Mouse (Mus musculus) midbrain, embryonic 16.5 days (tissue): ENCODE results near the gene Mrps6. TPM values are rescaled to one million over a fixed set of nuclear protein-coding genes. Genes with fewer than 3 reads are reported as not detected.

Experiments
- ATAC-seq: fragments of 200-750 bp; cut with Nextera tagmentation; 2 replicates; pipeline ENCODE4 v1.8.0; 2017; ENCODE audit warnings: moderate TSS enrichment
- H3K27ac ChIP-seq: fragments of 300-500 bp; sonication (generic); 2 replicates; pipeline ENCODE4 v1.5.1; 2014; ENCODE audit warnings: mild to moderate bottlenecking, low read length, mixed read lengths
- H3K27me3 ChIP-seq: fragments of 300-500 bp; sonication (generic); 2 replicates; pipeline ENCODE4 v1.6.1; 2014; ENCODE audit warnings: low read depth, low read length, mixed read lengths; ENCODE audit not compliant: control insufficient read depth, insufficient read depth
- H3K36me3 ChIP-seq: fragments of 300-500 bp; sonication (generic); 2 replicates; pipeline ENCODE4 v1.6.1; 2014; ENCODE audit warnings: mild to moderate bottlenecking, low read length, moderate library complexity, mixed read lengths; ENCODE audit not compliant: control insufficient read depth, insufficient read depth
- H3K4me1 ChIP-seq: fragments of 300-500 bp; sonication (generic); 2 replicates; pipeline ENCODE4 v1.6.1; 2014; ENCODE audit warnings: mild to moderate bottlenecking, low read length, mixed read lengths; ENCODE audit not compliant: control insufficient read depth, insufficient read depth
- H3K4me2 ChIP-seq: fragments of 300-500 bp; sonication (generic); 2 replicates; pipeline ENCODE4 v1.6.1; 2014; ENCODE audit warnings: mild to moderate bottlenecking, low read length, mixed read lengths
- H3K4me3 ChIP-seq: fragments of 300-500 bp; sonication (generic); 2 replicates; pipeline ENCODE4 v1.5.1; 2014; ENCODE audit warnings: low read depth, mild to moderate bottlenecking, low read length, moderate library complexity, mixed read lengths
- H3K9ac ChIP-seq: fragments of 300-500 bp; sonication (generic); 2 replicates; pipeline ENCODE4 v1.6.1; 2014; ENCODE audit warnings: low read depth, low read length, mixed read lengths
- H3K9me3 ChIP-seq: fragments of 300-500 bp; sonication (generic); replicated peaks from 2 replicates; pipeline ENCODE4 v1.6.1; 2014; ENCODE audit warnings: mild to moderate bottlenecking, low read length, mixed read lengths; ENCODE audit not compliant: control insufficient read depth, poor library complexity, severe bottlenecking
- WGBS: fragments of 180-500 bp; shearing (Covaris S2); extraction: QIAGEN DNeasy Blood & Tissue Kit; methylation state at CpG from one replicate; pipeline ENCODE4 v1.1.7; 2014; 5-methylcytosine and 5-hydroxymethylcytosine counted together
- polyA plus RNA-seq: library from polyadenylated mRNA; unstranded; fragments of >200 nt; fragmentation: Nextera tagmentation; extraction: Ambion mirVana; gene quantifications from 2 replicates; pipeline ENCODE4 v1.2.1, GENCODE M21; 2015

Mrps6 gene
- polyA plus RNA-seq, 1 experiment from 2014 or later: 177 TPM

DNA sequence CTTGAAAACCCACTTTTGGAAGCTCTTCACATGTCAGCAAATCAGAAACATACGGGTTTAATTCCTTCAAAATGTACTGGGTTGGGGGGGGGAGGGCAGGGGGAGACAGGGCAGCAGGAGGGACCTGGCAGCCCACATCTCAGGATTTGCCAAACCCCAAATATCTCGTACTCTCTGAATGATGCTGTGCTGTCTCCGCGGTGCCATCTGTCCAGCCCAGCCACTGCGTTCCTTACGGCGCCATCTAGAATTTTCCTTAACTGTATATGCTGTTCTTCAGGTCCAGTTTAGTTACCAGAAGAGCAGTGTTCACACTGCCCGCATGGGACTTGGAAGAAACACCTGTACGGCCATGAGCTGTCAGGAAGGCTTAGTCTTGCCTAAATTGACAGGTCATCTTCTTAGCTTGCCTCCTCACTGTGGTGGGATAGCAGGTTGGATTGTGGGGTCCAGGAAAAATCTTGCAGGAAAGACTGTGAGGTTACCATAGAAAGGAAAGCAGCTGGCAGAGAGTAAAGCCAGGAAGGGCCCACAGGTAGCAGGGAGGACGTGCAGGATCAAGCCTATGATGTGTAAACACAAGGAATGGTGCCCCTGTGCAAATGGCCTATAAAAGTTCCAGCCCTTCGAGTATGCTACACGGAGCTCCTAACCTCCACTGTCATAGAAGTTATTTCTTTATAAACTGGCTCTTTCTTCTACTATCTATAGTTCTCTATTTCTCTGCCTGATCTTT, 89.7 kb downstream of the Mrps6 start:
- WGBS: 89% methylated on average over 12 of the region's 12 CpGs
- no peak overlapping the region for H3K4me2 ChIP-seq
- no peaks in the 10 kb centered on the region for H3K4me1 ChIP-seq
- ATAC-seq: no peak
- no peak overlapping the region for H3K27ac ChIP-seq
- no peak overlapping the region for H3K4me3 ChIP-seq
- H3K9ac ChIP-seq: no peak overlapping the region
- no peaks in the 10 kb centered on the region for H3K9me3 ChIP-seq
- no peaks in the 10 kb centered on the region for H3K36me3 ChIP-seq
- H3K27me3 ChIP-seq: no peaks in the 10 kb centered on the region

DNA sequence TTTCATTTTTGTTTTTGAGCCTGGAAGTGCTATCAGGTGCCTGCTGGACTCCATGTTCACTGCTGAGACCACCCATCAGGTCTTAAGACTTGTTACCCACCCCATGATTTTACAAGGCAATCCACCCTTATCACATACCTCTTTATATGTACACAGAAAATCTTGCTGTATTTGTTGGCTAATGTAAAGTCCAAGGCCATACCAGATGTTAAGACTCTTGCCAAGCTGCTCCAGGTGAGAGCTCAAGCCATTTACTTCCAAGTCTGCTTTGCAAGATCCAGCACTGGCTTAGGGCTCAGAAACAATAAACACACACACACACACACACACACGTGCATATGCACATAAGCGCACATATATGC, 90.3 kb downstream of the Mrps6 start:
- WGBS: 90% methylated on average over 2 of the region's 2 CpGs
- Histone ChIP-seq H3K9me3 (no peaks in the 10 kb centered on the region), H3K4me2 (no peak overlapping the region), H3K4me1 (no peaks in the 10 kb centered on the region), H3K4me3 (no peak overlapping the region), H3K27ac (no peak overlapping the region), H3K9ac (no peak overlapping the region), H3K27me3 (no peaks in the 10 kb centered on the region), H3K36me3 (no peaks in the 10 kb centered on the region)
- no peak for ATAC-seq

DNA sequence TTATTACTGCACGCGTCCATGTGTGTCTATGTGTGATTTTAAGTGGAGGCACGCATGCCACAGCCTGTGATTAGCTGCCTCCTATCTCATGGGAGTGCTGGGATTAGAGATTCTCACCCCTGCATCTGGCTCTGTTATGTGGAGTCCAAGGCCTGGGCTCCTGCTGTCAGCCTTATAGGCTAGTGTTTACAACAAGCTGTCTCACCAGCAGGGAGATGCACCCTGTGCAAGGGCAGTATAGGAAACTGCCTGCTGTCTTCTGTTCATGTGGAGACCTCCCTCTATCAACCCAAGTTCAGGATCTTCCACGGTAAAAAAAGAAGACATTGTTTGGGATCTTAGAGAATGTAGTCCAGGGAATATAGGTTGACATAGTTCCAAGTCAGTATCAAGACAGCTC, 92.9 kb downstream of the Mrps6 start:
- no peak overlapping the region for H3K4me3 ChIP-seq
- H3K4me1 ChIP-seq: no peaks in the 10 kb centered on the region
- no peak for ATAC-seq
- H3K36me3 ChIP-seq: no peaks in the 10 kb centered on the region
- H3K9me3 ChIP-seq: no peaks in the 10 kb centered on the region
- no peak overlapping the region for H3K4me2 ChIP-seq
- no peaks in the 10 kb centered on the region for H3K27me3 ChIP-seq
- WGBS: 55% methylated on average over 4 of the region's 4 CpGs
- no peak overlapping the region for H3K9ac ChIP-seq
- no peak overlapping the region for H3K27ac ChIP-seq

DNA sequence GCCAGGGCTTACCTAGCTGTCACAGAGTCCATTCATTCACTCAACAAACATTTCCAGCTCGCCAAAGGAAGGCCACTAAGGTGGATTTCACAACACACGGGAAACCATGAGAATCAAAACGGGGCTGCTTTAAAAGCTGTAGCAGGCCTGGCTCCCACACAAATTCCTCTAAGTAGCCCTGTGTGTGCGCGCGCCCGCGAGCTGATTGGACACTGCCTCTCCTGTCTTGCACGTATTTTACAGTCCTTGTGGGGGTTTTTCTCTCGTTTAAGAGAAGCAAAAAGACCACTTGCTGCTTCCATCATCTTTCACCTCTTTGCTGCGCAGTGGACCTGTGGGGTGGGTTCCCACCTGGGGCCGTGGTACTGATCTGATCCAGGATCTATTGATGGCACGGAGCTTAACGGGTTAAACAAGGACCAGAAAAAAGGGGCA, 100.0 kb downstream of the Mrps6 start:
- Histone ChIP-seq H3K4me2 (peak overlapping the region; percentile 90), H3K4me3 (peak overlapping the region; percentile 41), H3K4me1 (peaks cover 21% of the 10 kb centered on the region), H3K9ac (peak overlapping the region; percentile 71), H3K9me3 (no peaks in the 10 kb centered on the region), H3K36me3 (no peaks in the 10 kb centered on the region), H3K27ac (peak overlapping the region; percentile 87), H3K27me3 (no peaks in the 10 kb centered on the region)
- ATAC-seq: peak; percentile 70
- 2% methylated on average over 14 of the region's 14 CpGs for WGBS

DNA sequence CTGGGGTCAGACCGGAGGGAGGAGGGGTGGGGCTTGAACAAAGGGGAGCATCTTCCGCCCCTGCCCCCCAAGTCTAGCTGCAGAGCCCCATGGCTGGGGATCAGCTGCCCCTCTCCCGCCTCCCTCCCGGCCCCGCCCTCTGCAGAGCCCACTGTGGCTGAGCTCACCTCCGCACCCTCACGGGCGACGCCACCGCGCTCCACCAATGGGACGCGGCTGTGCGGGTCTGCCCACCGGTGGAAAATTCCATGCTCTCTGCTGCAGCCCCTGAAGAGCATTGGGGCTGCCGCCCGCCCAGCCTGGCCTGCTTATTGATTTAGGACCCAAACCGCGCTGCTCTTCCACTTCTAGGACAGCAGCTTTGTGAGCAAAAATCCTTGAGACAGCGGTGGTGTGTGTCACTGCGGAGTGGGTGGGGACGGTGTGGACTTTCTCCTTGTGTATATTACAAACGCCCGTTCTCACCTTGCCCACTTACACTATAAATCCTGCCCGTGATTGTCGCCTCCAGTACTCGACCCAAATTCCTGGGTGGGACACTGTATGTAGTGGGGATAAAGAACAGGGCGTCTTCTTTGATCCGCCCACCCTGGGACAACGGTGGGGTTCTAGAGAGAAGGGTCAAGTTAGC, 100.5 kb downstream of the Mrps6 start:
- Histone ChIP-seq H3K4me2 (peak overlapping the region; percentile 90), H3K4me1 (peaks cover 21% of the 10 kb centered on the region), H3K36me3 (no peaks in the 10 kb centered on the region), H3K9ac (peak overlapping the region; percentile 71), H3K27ac (peak overlapping the region; percentile 87), H3K4me3 (peak overlapping the region; percentile 41), H3K27me3 (no peaks in the 10 kb centered on the region), H3K9me3 (no peaks in the 10 kb centered on the region)
- ATAC-seq: peak; percentile 98
- 3% methylated on average over 29 of the region's 30 CpGs for WGBS

DNA sequence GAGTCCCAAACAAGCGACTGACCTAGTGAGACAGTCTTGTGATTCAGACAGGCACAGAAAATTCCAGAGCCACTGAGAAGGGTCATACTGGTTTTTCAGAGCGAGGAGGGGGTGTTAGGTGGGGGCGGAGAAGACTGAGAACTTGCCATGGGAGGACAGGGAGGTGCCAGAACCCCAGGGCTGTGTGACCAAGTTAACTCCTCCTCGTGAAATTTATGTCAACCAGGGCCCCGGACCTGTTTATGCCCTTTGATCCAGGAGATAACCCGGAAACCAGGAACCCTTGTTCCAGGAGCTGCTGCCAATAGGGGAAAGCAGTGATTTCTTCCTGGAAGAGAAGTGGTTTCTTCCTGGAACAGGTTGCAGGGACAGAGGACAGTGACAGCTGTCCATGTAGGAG, 101.0 kb downstream of the Mrps6 start:
- Histone ChIP-seq H3K36me3 (no peaks in the 10 kb centered on the region), H3K9ac (peak overlapping the region; percentile 71), H3K4me3 (peak overlapping the region; percentile 41), H3K27me3 (no peaks in the 10 kb centered on the region), H3K9me3 (no peaks in the 10 kb centered on the region), H3K27ac (peak overlapping the region; percentile 87), H3K4me1 (peaks cover 21% of the 10 kb centered on the region), H3K4me2 (peak overlapping the region; percentile 90)
- WGBS: 58% methylated on average over 6 of the region's 6 CpGs
- ATAC-seq: peak; percentile 7; the same call in 1 of the 2 replicates

Other genes starting within 250 kb of the Mrps6 start
- gene Gm49711, start within 50 bp of the Mrps6 start, polyA plus RNA-seq: 0.32 and 0.67 TPM in 2 replicates
- 21.1 and 22.8 TPM in 2 replicates for gene Slc5a3, start 52 bp downstream of the Mrps6 start, polyA plus RNA-seq
- 8.1 and 8.5 TPM in 2 replicates for gene Kcne2, start 234.1 kb downstream of the Mrps6 start, polyA plus RNA-seq
- gene Smim11, start 243.0 kb downstream of the Mrps6 start, polyA plus RNA-seq: 56.0 and 62.3 TPM in 2 replicates